Mouse (Mus musculus) layer of hippocampus, postnatal 14 days (tissue): ENCODE data around the gene Guca2a. TPM values are rescaled to one million over a fixed set of nuclear protein-coding genes. Genes with fewer than 3 reads are reported as not detected.

Source experiments
- total RNA-seq, 2 experiments: library from RNA; stranded (reverse); gene quantifications; 2 replicates each; pipeline ENCODE4 v1.2.3; 2021

Gene Guca2a
- total RNA-seq, 2 experiments from 2014 or later, result not detected

Other genes with a start within 250 kb of the Guca2a start
- 10 to 100 TPM; 22.0 to 23.4 TPM for gene Ccdc30, start 222.2 kb upstream of the Guca2a start, total RNA-seq
- gene Ppcs, start 215.3 kb upstream of the Guca2a start, total RNA-seq, result 1 to 10 TPM; 4.6 to 6.8 TPM
- gene Zmynd12, start 214.9 kb upstream of the Guca2a start, total RNA-seq, result under 1 TPM; 0.51 to 0.69 TPM
- gene Rimkla, start 145.1 kb upstream of the Guca2a start, total RNA-seq, result 10 to 100 TPM; 19.5 to 21.4 TPM
- gene Foxj3, start 100.7 kb upstream of the Guca2a start, total RNA-seq, result 10 to 100 TPM; 69.3 to 77.3 TPM
- gene Frg2f1, start 98.2 kb upstream of the Guca2a start, total RNA-seq, result 10 to 100 TPM; 30.4 to 34.4 TPM
- gene Guca2b, start 21.2 kb downstream of the Guca2a start, total RNA-seq, result not detected
- gene Hivep3, start 96.1 kb downstream of the Guca2a start, total RNA-seq, result 10 to 100 TPM; 44.1 to 46.2 TPM